Mouse (Mus musculus): Measurements from ENCODE around the gene Tuft1.

Gene Tuft1

GRCm38 (mm10) chr3:94574506-94574905 lies 84.2 kb downstream of the Tuft1 start:
- TF ChIP-seq GATA4 (IDR thresholded peaks at IDR 0.05; ENCODE audit: insufficient replicate concordance, low read length), result no peak

DNA sequence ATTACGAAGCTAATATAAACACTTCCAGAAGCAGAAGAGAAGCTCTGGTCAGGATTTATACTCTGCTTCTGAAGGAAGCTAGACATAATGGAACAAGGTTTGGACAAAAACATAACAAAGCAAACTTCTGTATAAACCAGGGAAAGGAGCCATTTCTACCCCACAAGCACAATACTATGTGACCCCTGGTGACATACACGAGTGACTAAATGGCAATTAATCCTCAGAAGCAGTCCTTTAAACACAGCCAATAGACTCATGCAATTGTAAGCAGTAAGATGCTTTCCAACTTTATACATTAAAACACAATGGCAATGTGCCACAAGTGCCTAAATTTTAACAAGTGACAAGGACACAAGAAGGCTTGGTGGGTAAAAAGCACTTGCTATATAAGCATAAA lies 91.4 kb downstream of the Tuft1 start:
- TF ChIP-seq GATA4 (IDR thresholded peaks at IDR 0.05; ENCODE audit: insufficient replicate concordance, low read length), result no peak

DNA sequence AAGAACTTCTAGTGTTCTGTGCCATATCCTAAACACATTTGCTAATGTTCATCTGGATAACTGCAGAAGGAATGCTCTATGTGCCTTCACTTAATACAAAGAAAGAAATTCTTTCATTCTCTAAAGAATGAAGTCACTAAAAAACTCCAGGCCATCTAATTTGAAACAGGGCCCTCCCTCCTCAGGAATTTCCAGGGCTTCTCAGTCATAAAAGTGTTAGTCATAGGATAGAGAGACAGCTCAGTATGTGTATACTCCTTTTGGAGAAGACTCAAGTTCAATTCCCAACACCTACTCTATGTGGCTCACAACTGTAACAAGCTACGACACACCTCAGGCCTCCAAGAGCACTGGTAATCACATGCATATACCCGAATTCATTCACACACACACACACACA lies 93.1 kb downstream of the Tuft1 start:
- no peak for TF ChIP-seq GATA4 (IDR thresholded peaks at IDR 0.05; ENCODE audit: insufficient replicate concordance, low read length)

DNA sequence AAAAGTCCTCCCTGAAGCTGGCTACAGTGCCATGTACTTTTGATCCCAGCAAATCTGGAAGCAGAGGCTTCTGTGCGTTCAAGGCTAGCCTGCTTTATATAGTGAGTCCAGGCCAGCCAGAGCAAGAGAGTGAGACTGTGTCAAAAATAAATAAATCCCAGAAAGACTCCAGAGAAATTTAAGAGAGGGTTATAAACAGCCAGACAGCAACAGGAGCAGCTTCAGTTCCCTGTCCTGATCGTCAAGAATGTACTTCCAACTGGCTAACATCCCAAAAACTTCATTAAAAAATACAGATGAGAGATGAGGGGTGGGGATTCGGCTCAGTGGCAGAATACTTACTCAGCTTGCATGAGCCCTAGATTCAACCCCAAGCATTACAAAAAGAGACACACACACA lies 93.5 kb downstream of the Tuft1 start:
- no peak for TF ChIP-seq GATA4 (IDR thresholded peaks at IDR 0.05; ENCODE audit: insufficient replicate concordance, low read length)

- TF ChIP-seq GATA4 (IDR thresholded peaks at IDR 0.05; ENCODE audit: insufficient replicate concordance, low read length), result no peak
These were observed 94.2 kb downstream of the Tuft1 start for GRCm38 (mm10) chr3:94564356-94565010.

DNA sequence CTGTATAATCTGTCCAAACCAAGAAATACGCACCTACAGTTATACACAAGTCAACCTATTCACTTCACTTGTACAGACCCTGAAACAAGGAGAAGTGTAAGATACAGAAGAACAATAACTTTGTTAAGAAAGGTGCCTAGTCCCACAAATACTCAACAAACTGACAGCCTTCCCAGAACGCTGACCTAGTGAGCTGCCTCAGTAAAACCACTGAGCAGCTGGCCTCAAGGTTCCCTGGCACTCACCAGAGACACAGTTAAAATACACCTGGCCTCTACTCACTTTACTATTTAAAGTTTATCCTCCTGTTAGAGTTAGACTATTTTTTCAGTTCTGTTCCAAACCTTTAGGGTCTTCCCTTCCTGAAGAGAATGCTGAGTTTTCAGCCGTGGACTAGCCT lies 95.5 kb downstream of the Tuft1 start:
- TF ChIP-seq GATA4 (IDR thresholded peaks at IDR 0.05; ENCODE audit: insufficient replicate concordance, low read length), result no peak
